Mouse (Mus musculus) midbrain, embryonic 10.5 days (tissue): ENCODE measurements around the gene Gpr179. TPM values are rescaled to one million over a fixed set of nuclear protein-coding genes. Genes with fewer than 3 reads are reported as not detected.

ENCODE experiments used
- DNase-seq: peaks from one replicate; pipeline ENCODE4 v3.0.0-alpha.2; 2017; ENCODE audit warnings: low spot score
- H3K27ac ChIP-seq: fragments of 300-500 bp; sonication (generic); replicated peaks from 2 replicates; pipeline ENCODE4 v1.5.1; 2016; ENCODE audit warnings: mild to moderate bottlenecking
- H3K27me3 ChIP-seq: fragments of 300-500 bp; sonication (generic); 2 replicates; pipeline ENCODE4 v1.6.1; 2016; ENCODE audit warnings: low read depth, mild to moderate bottlenecking; ENCODE audit not compliant: poor library complexity, severe bottlenecking
- H3K36me3 ChIP-seq: fragments of 300-500 bp; sonication (generic); 2 replicates; pipeline ENCODE4 v1.6.1; 2016; ENCODE audit warnings: mild to moderate bottlenecking, moderate library complexity
- H3K4me1 ChIP-seq: fragments of 300-500 bp; sonication (generic); 2 replicates; pipeline ENCODE4 v1.6.1; 2016
- H3K4me3 ChIP-seq: fragments of 300-500 bp; sonication (generic); 2 replicates; pipeline ENCODE4 v1.5.1; 2016; ENCODE audit warnings: mild to moderate bottlenecking, moderate library complexity
- H3K9me3 ChIP-seq: fragments of 300-500 bp; sonication (generic); replicated peaks from 2 replicates; pipeline ENCODE4 v1.6.1; 2016; ENCODE audit warnings: mild to moderate bottlenecking
- WGBS: fragments of 180-500 bp; shearing (Covaris S2); methylation state at CpG from one replicate; pipeline ENCODE4 v1.1.7; 2016; 5-methylcytosine and 5-hydroxymethylcytosine counted together
- polyA plus RNA-seq: library from polyadenylated mRNA; unstranded; fragments of >200 nt; fragmentation: Nextera tagmentation; extraction: Ambion mirVana; gene quantifications from 2 replicates; pipeline ENCODE4 v1.2.1, GENCODE M21; 2016

Gene Gpr179
- polyA plus RNA-seq, 1 experiment from 2014 or later: 0.05 TPM

DNA sequence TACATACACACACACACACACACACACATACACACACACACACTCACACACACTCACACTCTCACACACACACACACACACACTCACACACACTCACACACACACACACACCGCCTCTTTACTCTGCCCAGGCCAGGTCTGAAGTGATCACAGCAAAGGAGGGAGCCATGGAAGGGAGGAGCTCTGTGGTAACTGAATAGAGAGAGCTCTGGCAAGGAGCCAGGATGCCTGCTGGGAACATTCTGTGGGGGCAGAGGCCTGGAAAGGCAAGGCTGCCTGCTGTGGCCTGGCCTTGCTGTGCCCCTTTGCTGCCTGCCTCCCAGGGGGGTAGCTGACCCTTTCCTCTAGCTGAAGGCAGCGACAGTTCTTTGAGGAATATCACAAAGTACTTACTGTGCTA is 1.8 kb downstream of the Gpr179 start:
- Histone ChIP-seq H3K27me3 (peaks cover 15% of the 10 kb centered on the region; the same call in 1 of the 2 replicates), H3K4me3 (no peak overlapping the region), H3K4me1 (peaks cover 33% of the 10 kb centered on the region), H3K9me3 (no peaks in the 10 kb centered on the region), H3K27ac (peak overlapping the region; percentile 67), H3K36me3 (no peaks in the 10 kb centered on the region)
- peak; percentile 39 for DNase-seq
- 25% methylated on average over 2 of the region's 2 CpGs for WGBS

DNA sequence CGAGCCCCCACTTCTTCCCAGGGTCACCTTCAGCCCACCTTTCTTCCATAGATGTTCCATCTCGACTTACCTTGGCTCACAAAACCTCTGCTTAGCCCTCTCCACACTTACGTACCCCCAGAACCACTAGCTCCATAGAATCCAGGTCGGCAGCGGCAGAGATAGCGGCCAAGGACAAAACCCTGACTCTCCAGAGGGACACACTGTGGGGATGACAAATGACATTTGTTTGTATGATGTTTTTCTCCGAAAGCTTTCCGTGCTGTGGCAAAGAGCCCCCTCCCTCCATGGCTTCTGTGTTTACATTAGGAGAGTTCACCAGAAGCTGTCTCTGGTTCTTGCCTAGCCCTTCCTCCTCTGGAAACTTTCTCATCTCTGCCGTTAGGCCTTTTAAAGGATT is 4.6 kb downstream of the Gpr179 start:
- Histone ChIP-seq H3K27ac (no peak overlapping the region), H3K4me3 (no peak overlapping the region), H3K36me3 (no peaks in the 10 kb centered on the region), H3K4me1 (peaks cover 45% of the 10 kb centered on the region), H3K9me3 (no peaks in the 10 kb centered on the region), H3K27me3 (peaks cover 32% of the 10 kb centered on the region)
- DNase-seq: no peak
- 89% methylated on average over 9 of the region's 9 CpGs for WGBS

DNA sequence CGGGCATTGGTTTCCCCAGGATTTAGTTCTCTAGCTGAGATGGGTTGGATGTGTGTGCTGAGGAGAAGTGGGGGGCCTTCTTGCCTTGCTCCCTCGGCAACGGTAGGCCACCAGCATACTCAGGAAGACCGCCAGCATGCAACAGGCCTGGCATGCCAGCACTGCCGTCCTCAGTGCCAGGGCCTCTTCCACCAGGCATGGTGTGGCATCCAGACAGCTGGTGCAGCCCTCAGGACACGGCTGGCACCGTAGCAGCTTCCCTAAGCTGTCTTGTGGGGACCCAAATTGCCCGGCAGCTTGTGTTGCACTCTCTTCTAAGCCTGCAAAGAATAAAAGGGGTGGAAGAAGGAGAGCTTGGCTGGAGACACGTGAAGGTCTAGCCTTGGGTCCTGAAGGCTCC is 5.5 kb downstream of the Gpr179 start:
- DNase-seq: no peak
- peaks cover 36% of the 10 kb centered on the region for H3K4me1 ChIP-seq
- 89% methylated on average over 9 of the region's 9 CpGs for WGBS
- H3K27ac ChIP-seq: no peak overlapping the region
- H3K4me3 ChIP-seq: no peak overlapping the region
- H3K9me3 ChIP-seq: no peaks in the 10 kb centered on the region
- peaks cover 30% of the 10 kb centered on the region for H3K27me3 ChIP-seq
- H3K36me3 ChIP-seq: no peaks in the 10 kb centered on the region

DNA sequence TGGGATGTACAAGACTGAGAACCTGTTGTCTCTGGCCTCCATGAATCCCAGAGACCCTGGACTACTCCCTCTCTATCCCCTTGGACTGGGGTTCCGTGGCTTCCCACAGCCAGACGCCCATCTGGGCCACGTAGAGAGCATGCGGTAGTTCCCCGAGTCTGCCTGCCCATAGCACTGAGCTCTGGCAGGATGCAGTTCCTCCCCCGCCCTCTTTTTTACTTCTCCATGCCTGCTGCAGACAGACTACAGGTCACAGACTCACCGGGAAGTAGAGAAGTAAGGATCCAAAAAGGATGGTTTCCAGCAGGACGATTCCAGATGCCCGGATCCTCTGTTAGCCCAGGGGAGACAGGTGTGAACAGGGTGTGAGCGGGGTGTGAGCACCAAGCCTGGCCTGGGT is 6.4 kb downstream of the Gpr179 start:
- Histone ChIP-seq H3K27ac (no peak overlapping the region), H3K36me3 (no peaks in the 10 kb centered on the region), H3K4me3 (no peak overlapping the region), H3K27me3 (peaks cover 24% of the 10 kb centered on the region), H3K9me3 (no peaks in the 10 kb centered on the region), H3K4me1 (peaks cover 27% of the 10 kb centered on the region)
- WGBS: 85% methylated on average over 10 of the region's 10 CpGs
- peak; percentile 10 for DNase-seq

DNA sequence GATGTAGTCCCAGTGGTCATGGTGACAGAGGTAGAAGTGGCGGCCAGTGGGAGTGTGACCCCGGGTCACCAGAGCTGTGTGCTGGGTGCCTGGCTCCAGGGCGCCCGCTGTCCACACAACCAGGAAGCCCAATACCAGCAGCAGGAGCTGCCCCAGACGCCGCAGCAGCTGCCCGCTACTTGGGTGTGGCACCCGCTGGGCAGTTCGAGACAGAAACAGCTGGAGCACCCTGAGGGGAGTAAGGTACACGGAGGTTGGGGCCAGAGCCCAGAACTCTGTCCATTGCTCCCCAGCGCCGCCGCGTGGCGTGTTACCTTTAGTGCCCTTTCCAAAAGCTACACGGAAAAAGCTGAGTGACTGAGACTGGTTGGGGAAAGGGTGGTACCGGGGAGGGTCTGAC is 8.3 kb downstream of the Gpr179 start:
- DNase-seq: no peak
- H3K4me1 ChIP-seq: peaks cover 18% of the 10 kb centered on the region
- H3K36me3 ChIP-seq: no peaks in the 10 kb centered on the region
- H3K27me3 ChIP-seq: peaks cover 30% of the 10 kb centered on the region
- 32% methylated on average over 17 of the region's 17 CpGs for WGBS
- H3K4me3 ChIP-seq: 0 out of 2 replicates have a peak overlapping the region, but pooled peaks have one; percentile 14
- H3K9me3 ChIP-seq: no peaks in the 10 kb centered on the region
- no peak overlapping the region for H3K27ac ChIP-seq

DNA sequence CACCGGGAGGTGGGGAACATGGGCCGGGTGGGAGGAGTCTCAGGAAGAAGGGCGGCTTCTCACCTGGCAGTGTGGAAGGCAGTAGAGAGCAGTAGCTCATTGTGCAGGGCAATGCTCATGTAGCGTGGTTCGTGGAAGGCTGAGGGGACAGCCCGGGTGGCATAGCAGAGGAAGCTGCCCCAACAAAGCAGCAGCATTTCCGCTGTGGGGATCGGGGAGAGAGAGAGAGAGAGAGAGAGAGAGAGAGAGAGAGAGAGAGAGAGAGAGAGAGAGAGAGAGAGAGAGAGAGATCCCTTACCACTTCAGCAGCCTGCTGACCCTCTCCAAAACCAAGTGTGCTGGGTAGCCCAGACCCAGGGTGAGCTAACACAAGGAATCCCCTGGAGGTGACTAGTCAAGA is 8.7 kb downstream of the Gpr179 start:
- no peak overlapping the region for H3K27ac ChIP-seq
- H3K4me1 ChIP-seq: peaks cover 23% of the 10 kb centered on the region
- 46% methylated on average over 8 of the region's 8 CpGs for WGBS

DNA sequence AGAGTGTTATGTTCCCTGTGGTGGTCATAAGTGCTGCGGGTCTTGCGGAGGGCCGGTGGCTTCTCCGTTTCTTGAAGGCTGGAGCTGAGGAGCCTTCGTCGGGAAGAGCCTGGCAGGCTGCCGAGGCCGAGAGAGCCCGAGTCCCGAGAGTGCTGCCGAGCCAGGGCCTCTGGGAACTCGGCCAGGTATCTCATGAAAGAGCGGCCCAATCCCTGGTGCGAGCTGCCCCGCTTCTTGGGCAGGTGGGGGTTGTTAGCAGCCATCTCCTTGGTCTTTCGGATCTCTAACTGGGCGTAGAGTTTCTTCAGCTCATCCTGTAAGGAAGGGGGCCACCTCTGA is 12.9 kb downstream of the Gpr179 start:
- 56% methylated on average over 17 of the region's 17 CpGs for WGBS
- H3K9me3 ChIP-seq: no peaks in the 10 kb centered on the region
- DNase-seq: no peak
- H3K36me3 ChIP-seq: no peaks in the 10 kb centered on the region
- 0 out of 2 replicates have a peak overlapping the region, but pooled peaks have one; percentile 13 for H3K27ac ChIP-seq
- no peak overlapping the region for H3K4me3 ChIP-seq
- peaks cover 45% of the 10 kb centered on the region for H3K27me3 ChIP-seq
- H3K4me1 ChIP-seq: peaks cover 40% of the 10 kb centered on the region

More for the DNA sequence above, 8.7 kb downstream of the Gpr179 start:
- Histone ChIP-seq H3K36me3 (no peaks in the 10 kb centered on the region), H3K27me3 (peaks cover 35% of the 10 kb centered on the region), H3K9me3 (no peaks in the 10 kb centered on the region), H3K4me3 (no peak overlapping the region)
- no peak for DNase-seq

DNA sequence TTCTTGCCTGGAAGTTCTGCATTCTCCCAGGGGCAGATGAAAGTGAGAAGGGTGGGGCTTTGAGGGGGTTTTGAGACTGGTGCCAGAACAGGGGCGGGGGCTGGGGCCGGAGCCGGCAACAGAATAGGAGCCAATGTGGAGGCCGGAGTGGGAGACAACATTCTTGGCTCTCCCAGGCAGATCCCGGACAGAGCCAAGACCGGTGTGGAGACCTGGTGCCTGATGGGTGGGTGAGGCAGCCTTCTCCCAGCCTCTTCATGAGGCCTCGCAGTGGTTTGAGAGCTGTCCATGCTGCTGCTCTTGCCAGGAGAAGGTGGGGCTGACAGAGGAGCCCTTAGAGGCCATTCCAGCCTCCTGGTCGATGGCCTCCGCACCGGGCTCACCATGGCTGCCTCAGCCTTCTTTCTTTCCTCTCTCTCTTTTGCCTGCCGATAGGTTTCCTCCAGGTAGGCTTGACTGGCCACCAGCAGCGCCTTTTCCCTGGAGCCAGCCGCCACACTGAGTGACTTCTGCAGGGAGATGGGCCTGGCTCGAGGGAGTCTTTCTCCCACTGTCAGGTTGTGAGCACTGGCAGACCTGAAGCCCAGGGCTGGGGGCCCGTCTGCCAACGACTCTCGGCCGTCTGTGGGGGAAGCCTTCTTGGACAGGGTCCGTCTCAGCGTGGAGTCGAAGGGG is 13.4 kb downstream of the Gpr179 start:
- Histone ChIP-seq H3K27ac (0 out of 2 replicates have a peak overlapping the region, but pooled peaks have one; percentile 13), H3K27me3 (peaks cover 40% of the 10 kb centered on the region), H3K36me3 (no peaks in the 10 kb centered on the region), H3K4me3 (no peak overlapping the region), H3K9me3 (no peaks in the 10 kb centered on the region), H3K4me1 (peaks cover 35% of the 10 kb centered on the region)
- WGBS: 63% methylated on average over 21 of the region's 21 CpGs
- DNase-seq: no peak

DNA sequence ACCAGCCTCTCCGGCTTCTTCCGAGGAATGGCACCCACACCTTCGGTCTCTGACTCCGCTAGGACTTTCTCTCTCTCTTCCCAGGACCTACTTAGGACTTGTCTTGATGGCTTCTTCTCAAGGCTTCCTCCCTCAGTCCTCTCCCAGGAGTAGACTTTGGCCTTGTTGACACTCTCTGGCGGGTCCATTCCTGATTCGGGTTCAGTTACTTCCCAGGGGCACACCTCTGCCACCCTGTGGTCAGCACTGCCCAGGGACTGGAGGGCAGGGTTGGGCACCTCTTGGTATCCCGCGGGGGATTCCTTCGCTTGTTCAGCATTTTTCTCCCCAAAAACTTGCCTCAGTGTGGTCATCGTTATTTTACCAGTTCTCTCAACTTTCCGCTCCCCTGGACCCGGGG is 14.5 kb downstream of the Gpr179 start:
- H3K27me3 ChIP-seq: peaks cover 31% of the 10 kb centered on the region
- no peaks in the 10 kb centered on the region for H3K9me3 ChIP-seq
- H3K4me1 ChIP-seq: peaks cover 37% of the 10 kb centered on the region
- 84% methylated on average over 12 of the region's 12 CpGs for WGBS
- no peak overlapping the region for H3K27ac ChIP-seq
- H3K4me3 ChIP-seq: no peak overlapping the region
- DNase-seq: no peak
- H3K36me3 ChIP-seq: no peaks in the 10 kb centered on the region

DNA sequence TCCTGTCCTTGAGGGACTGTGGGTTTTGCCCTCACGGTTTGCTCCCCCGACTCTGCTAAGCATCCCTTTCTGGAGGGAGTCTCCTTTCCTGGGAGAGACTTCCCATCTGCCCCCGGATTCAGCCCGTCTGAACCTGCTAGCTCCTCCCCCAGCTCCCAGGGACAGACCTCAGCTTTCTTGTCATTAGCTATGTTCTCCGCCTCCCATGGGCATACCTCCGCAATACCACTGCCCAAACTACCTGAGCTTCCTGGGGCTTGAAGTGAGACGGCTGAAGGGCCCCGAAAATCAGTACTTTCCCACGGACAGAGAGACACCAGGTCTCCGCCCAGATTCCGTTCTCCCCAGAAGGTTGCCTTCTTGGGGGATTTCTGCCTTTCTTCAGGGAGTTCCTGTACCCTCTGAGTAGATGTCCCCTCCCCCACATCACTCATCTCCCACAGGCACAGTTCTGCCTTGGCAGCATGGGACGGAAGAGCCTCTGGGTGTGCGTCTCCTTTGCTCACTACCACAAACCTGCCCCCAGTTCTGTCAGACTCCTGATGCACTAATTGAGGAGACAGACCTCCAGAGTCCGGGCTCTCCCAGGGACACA is 15.0 kb downstream of the Gpr179 start:
- Histone ChIP-seq H3K27me3 (peaks cover 31% of the 10 kb centered on the region), H3K4me1 (peaks cover 37% of the 10 kb centered on the region), H3K36me3 (0 out of 2 replicates have a peak, but pooled peaks cover under 1% of the 10 kb centered on the region), H3K4me3 (no peak overlapping the region), H3K9me3 (no peaks in the 10 kb centered on the region), H3K27ac (no peak overlapping the region)
- 69% methylated on average over 14 of the region's 14 CpGs for WGBS
- no peak for DNase-seq

DNA sequence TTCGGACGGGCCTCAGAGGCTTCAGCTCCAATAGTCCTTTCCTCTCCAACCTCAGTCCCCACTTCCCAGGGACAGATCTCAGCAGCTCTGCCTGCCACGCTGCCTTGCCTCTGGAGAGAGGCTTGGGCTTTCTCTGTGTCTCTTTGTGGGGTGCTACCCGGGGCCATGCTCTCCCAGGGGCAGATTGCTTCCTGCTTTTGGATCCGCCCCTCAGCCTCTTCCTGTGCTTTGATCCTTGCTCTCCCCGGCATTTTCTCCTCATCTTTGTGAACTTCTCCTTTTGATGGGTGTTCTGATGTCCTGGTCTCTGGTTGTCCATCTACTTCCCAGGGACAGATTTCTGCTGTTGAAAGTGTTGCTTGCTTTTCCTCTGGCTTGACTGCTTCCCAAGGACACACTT is 15.6 kb downstream of the Gpr179 start:
- no peak overlapping the region for H3K4me3 ChIP-seq
- 57% methylated on average over 6 of the region's 6 CpGs for WGBS
- peaks cover 6% of the 10 kb centered on the region; the same call in 1 of the 2 replicates for H3K36me3 ChIP-seq
- peaks cover 37% of the 10 kb centered on the region for H3K4me1 ChIP-seq
- H3K27ac ChIP-seq: no peak overlapping the region
- no peak for DNase-seq
- H3K27me3 ChIP-seq: peaks cover 31% of the 10 kb centered on the region
- H3K9me3 ChIP-seq: no peaks in the 10 kb centered on the region

DNA sequence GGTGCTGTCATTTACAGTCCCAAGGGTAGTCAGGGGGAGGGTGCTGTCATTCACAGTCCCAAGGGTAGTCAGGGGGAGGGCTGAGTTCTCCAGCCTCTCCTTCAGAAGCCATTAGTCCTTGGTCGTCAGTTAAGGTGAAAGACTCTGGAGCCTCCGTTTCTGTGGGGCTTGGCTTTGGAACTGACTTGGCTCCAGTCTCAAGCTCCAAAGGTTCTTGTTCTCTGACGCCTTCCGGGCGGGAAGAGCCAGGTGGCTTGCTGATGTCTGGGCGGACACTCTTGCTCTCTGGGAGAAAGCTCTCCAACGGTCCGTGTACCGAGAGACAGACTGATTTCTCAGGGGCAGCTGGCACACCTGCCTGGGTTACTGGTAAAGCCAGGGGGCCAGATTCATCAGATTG is 17.5 kb downstream of the Gpr179 start:
- Histone ChIP-seq H3K9me3 (no peaks in the 10 kb centered on the region), H3K4me3 (no peak overlapping the region), H3K4me1 (peaks cover 37% of the 10 kb centered on the region), H3K36me3 (peaks cover 22% of the 10 kb centered on the region), H3K27me3 (peaks cover 31% of the 10 kb centered on the region), H3K27ac (no peak overlapping the region)
- WGBS: 88% methylated on average over 9 of the region's 9 CpGs
- DNase-seq: no peak

DNA sequence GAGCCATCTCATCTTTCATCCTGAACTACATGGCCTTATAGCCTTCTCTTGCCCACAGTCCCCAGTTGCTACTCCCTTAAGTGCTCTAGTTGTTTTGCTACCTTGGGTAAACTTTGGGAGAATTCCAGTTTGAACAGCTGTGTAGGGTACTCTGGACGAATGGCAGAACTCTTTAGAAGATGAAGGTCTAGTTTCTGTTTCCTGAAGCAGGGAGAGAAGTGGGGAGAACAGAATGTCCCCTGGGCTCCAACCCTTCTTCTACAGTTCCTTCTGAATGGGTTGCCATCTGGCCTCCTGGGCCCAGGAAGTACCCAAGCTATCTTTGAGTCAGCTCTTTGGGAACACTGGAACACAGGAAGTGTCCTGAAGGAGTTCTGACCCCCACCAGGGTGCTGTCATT is 18.0 kb downstream of the Gpr179 start:
- Histone ChIP-seq H3K4me3 (no peak overlapping the region), H3K27ac (no peak overlapping the region), H3K36me3 (peaks cover 27% of the 10 kb centered on the region), H3K4me1 (peaks cover 37% of the 10 kb centered on the region), H3K27me3 (peaks cover 28% of the 10 kb centered on the region), H3K9me3 (no peaks in the 10 kb centered on the region)
- 86% methylated on average over 1 of the region's 1 CpGs for WGBS
- no peak for DNase-seq
